Mouse (Mus musculus): Measurements from ENCODE around the gene Cdh24. TPM values are rescaled to one million over a fixed set of nuclear protein-coding genes. Genes with fewer than 3 reads are reported as not detected.
A peak's percentile ranks its signal among the peaks of the same experiment; 100 is the strongest.

Cdh24 gene
- polyA plus RNA-seq (2021) = 7.0 TPM

DNA sequence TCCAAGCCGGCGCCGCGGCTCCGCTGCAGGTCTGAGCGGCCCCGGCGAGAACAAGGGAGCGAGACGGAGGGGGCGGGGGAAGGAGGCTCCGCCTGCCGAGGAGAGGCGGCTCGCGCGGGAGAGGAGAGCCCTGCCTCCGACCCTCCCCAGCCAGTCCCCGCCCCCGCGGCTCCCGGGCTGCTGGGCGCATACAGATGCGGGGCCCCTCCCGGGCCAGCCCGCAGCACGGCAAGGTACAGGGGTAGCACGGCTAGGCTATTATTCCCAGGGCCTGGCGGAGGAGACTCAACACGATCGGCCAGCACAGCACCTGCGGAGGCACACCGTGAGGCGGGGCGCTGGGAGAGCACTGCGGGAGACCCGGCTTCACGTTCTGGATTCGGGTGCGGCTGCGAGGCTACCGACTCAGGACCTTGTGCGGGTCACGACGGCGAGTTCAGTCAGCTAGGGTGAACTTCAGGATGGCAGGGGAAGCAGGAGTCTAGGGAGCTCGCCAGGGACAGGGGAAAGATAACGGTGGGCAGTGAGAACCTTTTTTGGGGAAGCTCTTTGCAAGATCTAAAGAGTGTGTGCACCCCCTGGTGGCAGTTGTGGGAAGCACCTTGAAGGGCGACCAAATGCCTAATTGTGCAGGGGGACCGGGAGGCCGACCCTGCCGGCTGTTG, at the start of gene Cdh24:
TSS of gene Cdh24 (minus strand) at position 60 of the 665 bp plus-strand sequence.
- ATAC-seq (peak; percentile 80), DNase-seq (ENCODE audit: low read depth, low spot score) (no peak)
- no peak for TF ChIP-seq CTCF (IDR thresholded peaks at IDR 0.05)
- H3K27me3 ChIP-seq = no peaks in the 10 kb centered on the region
- POLR2A ChIA-PET = interaction anchor here (0.6 to 1.0 kb wide), 3 partner anchors 45 to 126 kb away, joined by 3 to 9 read pairs (median 3); partner anchors contain the start of gene Acin1
- in situ Hi-C loops (cut with MboI; ENCODE audit: low pct_unique_long_range_greater_than_20kb) = loop anchor here (5.0 to 10.0 kb wide), 2 partner anchors 114 to 417 kb away; no protein-coding TSS in a partner anchor
- CTCF ChIA-PET = interaction anchor here (0.6 to 4.2 kb wide), 17 partner anchors 9 to 246 kb away, joined by 3 to 22 read pairs (median 4); partner anchors contain the start of gene Haus4

DNA sequence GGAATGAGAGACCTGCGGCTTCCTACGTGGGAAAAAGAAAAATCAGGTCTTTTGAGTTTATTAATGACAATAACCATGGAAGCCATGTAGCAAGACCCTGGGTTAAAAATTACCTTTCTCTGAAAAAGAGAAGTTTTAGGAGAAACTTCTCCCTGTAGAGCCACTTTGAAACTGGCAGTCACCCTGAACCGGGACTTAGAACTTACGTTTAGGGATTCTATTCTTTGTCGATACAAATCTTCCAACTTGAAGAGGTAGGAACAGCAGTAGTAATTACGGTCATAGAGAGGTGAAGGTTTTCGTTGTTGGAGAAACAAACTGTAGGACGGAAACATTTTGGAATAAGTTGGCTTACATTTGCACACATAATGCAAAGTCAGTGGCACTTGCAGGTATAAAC, 46.1 kb upstream of the Cdh24 start:
- ChIA-PET CTCF (interaction anchor here (0.6 to 2.0 kb wide), 5 partner anchors 14 to 40 kb away, joined by 3 to 8 read pairs (median 3); no protein-coding TSS in a partner anchor), POLR2A (no interaction called here)
- no peak for TF ChIP-seq CTCF (IDR thresholded peaks at IDR 0.05)
- ATAC-seq (no peak), DNase-seq (ENCODE audit: low read depth, low spot score) (no peak)
- no peaks in the 10 kb centered on the region for H3K27me3 ChIP-seq
- in situ Hi-C loops (cut with MboI; ENCODE audit: low pct_unique_long_range_greater_than_20kb) = no loop called here

DNA sequence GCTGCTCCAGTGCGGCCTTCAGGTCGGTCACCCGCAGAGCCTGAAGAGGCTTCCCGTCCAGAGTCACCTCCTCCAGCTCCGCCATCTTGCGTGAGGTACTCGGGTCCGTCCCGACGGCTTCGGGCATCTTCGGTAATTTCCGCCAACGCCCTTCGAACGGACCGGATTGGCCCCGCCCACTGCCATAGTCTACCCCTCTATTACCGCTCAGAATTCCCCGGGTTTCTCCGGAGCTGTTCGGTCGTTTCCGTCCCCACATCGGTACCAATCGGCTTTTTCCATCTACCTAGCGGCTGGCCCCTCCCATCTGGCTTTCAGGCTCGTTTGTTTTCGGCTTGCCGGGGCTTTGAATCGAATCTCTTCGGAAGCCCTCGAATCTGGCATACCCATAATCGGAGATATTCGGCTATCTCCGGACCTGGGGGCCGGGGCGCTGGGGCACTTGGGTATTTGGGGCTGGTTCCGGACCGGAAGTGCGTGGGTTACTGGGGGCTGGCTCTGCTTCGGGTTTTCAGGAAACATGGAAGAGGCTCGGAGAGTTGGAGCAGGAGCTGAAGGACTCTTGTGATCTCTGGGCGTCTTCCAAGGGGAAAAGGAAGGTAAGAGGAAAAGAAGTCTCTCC, 45.5 kb upstream of the Cdh24 start, which contains the start of gene Acin1:
TSS of gene Acin1 (minus strand) at position 410 of the 622 bp plus-strand sequence.
- ChIA-PET POLR2A (interaction anchor here (0.6 to 1.2 kb wide), 3 partner anchors 26 to 331 kb away, joined by 3 read pairs; partner anchors contain the start of gene Cdh24), CTCF (interaction anchor here (0.8 to 2.0 kb wide), 5 partner anchors 17 to 117 kb away, joined by 3 to 10 read pairs (median 7); no protein-coding TSS in a partner anchor)
- in situ Hi-C loops (cut with MboI; ENCODE audit: low pct_unique_long_range_greater_than_20kb) = no loop called here
- DNase-seq (ENCODE audit: low read depth, low spot score) (peak; percentile 99), ATAC-seq (peak; percentile 94)
- TF ChIP-seq CTCF (IDR thresholded peaks at IDR 0.05) = no peak
- no peaks in the 10 kb centered on the region for H3K27me3 ChIP-seq

DNA sequence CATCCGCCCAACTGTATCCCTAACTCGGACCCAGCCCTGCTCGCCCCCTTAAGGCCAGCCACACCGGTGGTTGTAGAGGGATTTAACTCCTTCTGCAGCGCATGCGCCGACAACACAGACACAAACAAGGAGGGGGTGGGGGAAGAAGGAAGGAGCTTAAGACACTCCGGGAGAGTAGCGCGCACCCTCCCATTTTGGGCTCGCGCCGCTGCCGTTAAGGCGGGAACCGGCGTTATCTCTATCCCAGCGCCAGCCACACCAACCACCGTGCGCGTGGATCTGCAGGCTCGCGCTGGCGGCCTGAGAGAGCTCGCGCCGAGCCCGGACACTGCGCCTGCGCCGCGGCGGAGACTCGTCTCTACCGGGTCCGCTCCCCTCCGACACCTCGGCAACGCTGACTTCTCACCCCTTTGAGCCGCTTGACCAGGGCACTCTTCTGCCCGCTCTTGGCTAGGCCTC, 44.9 kb upstream of the Cdh24 start, which contains the start of gene 1700123O20Rik:
TSS of gene 1700123O20Rik (plus strand) at position 154 of the 459 bp plus-strand sequence.
- no peaks in the 10 kb centered on the region for H3K27me3 ChIP-seq
- CTCF ChIA-PET = interaction anchor here (0.8 to 2.0 kb wide), 5 partner anchors 17 to 117 kb away, joined by 3 to 10 read pairs (median 7); no protein-coding TSS in a partner anchor
- in situ Hi-C loops (cut with MboI; ENCODE audit: low pct_unique_long_range_greater_than_20kb) = no loop called here
- peak; percentile 61 for ATAC-seq
- POLR2A ChIA-PET = interaction anchor here (0.6 to 1.2 kb wide), 3 partner anchors 26 to 332 kb away, joined by 3 read pairs; partner anchors contain the start of gene Cdh24
- DNase-seq (ENCODE audit: low read depth, low spot score) = no peak
- no peak for TF ChIP-seq CTCF (IDR thresholded peaks at IDR 0.05)

DNA sequence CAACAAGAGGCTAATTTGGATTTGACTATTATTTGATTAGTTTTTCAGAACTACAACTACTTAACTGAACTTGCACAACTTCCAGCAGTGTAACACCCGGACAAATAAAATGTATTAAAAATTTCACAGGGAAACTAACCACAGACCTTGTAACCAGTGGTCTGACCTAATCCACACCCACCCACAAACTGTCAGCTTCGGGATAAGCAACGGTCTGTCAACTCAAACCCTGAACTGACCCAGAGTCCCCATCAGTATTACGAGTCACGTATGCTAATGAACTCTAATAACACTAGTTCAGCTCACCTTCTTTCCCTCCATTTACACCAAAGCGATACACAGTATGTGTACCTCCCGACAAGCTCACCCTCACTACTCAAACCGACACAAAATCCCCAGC, 44.3 kb upstream of the Cdh24 start:
- DNase-seq (ENCODE audit: low read depth, low spot score) (no peak), ATAC-seq (no peak)
- no peaks in the 10 kb centered on the region for H3K27me3 ChIP-seq
- POLR2A ChIA-PET = interaction anchor here (0.5 to 1.2 kb wide), 2 partner anchors 25 to 130 kb away, joined by 3 to 4 read pairs; no protein-coding TSS in a partner anchor
- CTCF ChIA-PET = interaction anchor here (1.0 to 2.0 kb wide), 4 partner anchors 16 to 116 kb away, joined by 3 to 10 read pairs (median 8); no protein-coding TSS in a partner anchor
- in situ Hi-C loops (cut with MboI; ENCODE audit: low pct_unique_long_range_greater_than_20kb) = no loop called here
- no peak for TF ChIP-seq CTCF (IDR thresholded peaks at IDR 0.05)

DNA sequence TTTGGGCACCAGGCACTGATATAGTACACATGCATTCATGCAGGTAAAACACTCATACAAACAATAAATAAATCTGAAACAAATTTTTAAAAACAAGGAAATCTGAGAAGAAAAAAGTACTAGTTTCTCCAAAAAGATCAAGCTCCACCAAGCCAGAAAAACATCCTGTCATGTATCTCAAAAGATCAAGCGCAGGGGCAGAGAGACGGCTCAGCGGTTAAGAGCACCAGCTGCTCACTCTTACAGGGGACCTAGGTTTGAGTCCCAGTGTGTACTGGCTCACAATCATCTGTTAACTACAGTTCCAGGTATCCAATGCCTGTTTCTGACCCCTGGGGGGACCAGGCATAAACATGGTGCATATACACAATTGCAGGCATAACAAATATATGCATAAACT, 41.2 kb upstream of the Cdh24 start:
- CTCF ChIA-PET = interaction anchor here (0.8 to 1.4 kb wide), 3 partner anchors 19 to 23 kb away, joined by 3 read pairs; no protein-coding TSS in a partner anchor
- TF ChIP-seq CTCF (IDR thresholded peaks at IDR 0.05) = no peak
- no peaks in the 10 kb centered on the region for H3K27me3 ChIP-seq
- DNase-seq (ENCODE audit: low read depth, low spot score) (no peak), ATAC-seq (no peak)
- POLR2A ChIA-PET = interaction anchor here (0.9 kb wide), 1 partner anchor 16 kb away, joined by 3 read pairs; no protein-coding TSS in a partner anchor
- in situ Hi-C loops (cut with MboI; ENCODE audit: low pct_unique_long_range_greater_than_20kb) = no loop called here

DNA sequence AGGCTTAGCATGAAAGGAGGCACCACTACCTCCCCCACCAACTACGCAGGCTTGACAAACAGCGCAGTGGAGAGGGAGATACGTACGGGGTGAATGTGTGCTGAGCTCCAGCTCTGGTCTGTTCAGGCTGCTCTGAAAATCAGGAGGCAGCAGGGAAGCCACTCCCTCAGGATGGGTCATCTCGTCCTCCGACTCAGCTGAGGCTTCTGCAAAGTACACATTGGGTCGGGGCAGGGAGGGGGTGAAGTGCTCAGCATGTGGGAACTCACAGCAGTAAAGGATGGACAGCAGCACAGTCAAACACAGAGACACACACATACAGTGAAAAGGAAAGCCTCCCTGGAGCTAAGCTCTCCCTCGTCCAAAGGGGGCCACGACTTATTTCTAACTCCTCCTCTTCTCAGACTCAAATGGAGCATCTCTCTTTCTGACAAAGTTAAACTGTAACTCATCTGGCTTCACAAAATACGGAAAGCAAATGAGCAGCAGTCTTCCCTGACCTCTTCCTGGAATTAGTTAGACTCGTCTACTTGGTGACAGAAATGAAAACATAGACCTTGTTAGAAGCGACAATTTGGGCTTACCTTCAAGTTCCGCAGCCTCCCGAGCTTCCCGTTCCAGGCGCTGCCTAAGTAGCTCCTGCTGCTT, 37.6 kb upstream of the Cdh24 start:
- no peak for TF ChIP-seq CTCF (IDR thresholded peaks at IDR 0.05)
- no peaks in the 10 kb centered on the region for H3K27me3 ChIP-seq
- DNase-seq (ENCODE audit: low read depth, low spot score) (no peak), ATAC-seq (peak; percentile 87)
- in situ Hi-C loops (cut with MboI; ENCODE audit: low pct_unique_long_range_greater_than_20kb) = no loop called here
- ChIA-PET CTCF (interaction anchor here (0.9 to 4.3 kb wide), 6 partner anchors 9 to 109 kb away, joined by 3 to 20 read pairs (median 6); no protein-coding TSS in a partner anchor), POLR2A (interaction anchor here (0.6 kb wide), 2 partner anchors 69 to 155 kb away, joined by 3 to 4 read pairs; no protein-coding TSS in a partner anchor)

DNA sequence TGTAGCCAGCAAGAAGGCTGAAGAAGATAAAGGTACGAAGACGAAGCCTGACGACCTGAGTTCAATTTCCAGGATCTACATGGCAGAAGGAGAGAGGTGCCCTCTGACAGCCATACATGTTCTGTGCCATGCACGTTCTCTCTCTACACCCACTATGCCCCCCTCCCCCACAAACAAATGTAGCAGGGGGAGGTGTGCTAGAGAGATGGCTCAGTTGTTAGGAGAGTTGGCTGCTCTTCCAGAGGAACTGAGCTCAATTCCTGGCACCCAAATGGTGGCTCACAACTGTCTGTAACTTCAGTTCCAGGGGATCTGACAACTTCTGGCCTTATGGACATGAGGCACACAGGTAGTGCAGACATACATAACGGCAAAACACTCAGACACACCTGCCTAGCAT, 35.1 kb upstream of the Cdh24 start:
- TF ChIP-seq CTCF (IDR thresholded peaks at IDR 0.05) = no peak
- DNase-seq (ENCODE audit: low read depth, low spot score) (no peak), ATAC-seq (no peak)
- CTCF ChIA-PET = interaction anchor here (0.7 to 9.3 kb wide), 2 partner anchors 15 to 38 kb away, joined by 3 to 62 read pairs; no protein-coding TSS in a partner anchor
- H3K27me3 ChIP-seq = no peaks in the 10 kb centered on the region
- POLR2A ChIA-PET = no interaction called here
- in situ Hi-C loops (cut with MboI; ENCODE audit: low pct_unique_long_range_greater_than_20kb) = no loop called here

DNA sequence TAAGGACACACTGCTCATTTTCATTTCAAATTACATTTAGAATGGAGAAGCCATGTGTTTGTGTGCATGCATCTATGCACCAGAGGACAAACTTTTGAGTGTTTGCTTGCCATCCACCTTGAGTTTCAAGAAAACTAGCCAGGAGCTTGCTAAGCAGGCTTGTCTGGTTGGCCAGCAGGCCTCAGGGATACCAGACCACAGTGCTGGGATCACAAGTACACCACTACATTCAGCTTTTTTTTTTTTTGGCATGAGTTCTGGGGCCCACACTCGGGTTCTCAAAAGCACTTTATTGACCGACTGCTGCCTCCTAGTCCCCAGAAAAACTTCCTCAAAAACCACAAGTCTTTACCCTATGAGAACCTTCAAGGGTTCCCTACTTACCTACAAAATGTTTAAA, 33.2 kb upstream of the Cdh24 start:
- ChIA-PET CTCF (interaction anchor here (1.6 to 9.3 kb wide), 3 partner anchors 10 to 33 kb away, joined by 5 to 62 read pairs (median 5); partner anchors contain the start of gene Cdh24), POLR2A (no interaction called here)
- DNase-seq (ENCODE audit: low read depth, low spot score) = no peak
- in situ Hi-C loops (cut with MboI; ENCODE audit: low pct_unique_long_range_greater_than_20kb) = no loop called here
- TF ChIP-seq CTCF (IDR thresholded peaks at IDR 0.05) = no peak
- H3K27me3 ChIP-seq = no peaks in the 10 kb centered on the region
- ATAC-seq = no peak

All from Patski (cell line).